Mouse (Mus musculus): ENCODE results near the gene Khdc1b.

DNA sequence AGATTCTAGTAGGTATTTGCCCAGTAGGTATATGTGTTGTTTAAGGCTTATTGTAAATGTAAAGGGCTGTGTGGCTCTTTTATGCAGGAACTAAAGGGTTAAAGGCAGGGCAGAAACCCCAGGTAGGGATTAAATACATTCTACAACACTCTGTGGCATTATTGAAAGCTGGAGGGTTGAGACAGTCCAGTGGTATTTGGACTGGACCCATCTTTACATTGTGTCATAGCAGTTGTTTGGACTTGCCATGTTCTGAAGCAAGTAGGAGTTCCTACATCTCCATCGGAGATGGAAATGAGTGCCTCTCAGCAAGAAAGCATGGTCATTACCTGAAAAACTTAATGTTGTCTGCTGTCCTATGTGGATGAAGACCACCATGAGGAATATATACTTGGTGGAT lies 42.6 kb upstream of the Khdc1b start:
- TF ChIP-seq ZNF384 (IDR thresholded peaks at IDR 0.05; ENCODE audit: low read depth, low read length) (no peak), MAFK (IDR thresholded peaks at IDR 0.05; ENCODE audit: insufficient read depth, low read depth, low read length) (no peak), ZC3H11A (IDR thresholded peaks at IDR 0.05; ENCODE audit: borderline replicate concordance, low read depth, low read length) (no peak), HCFC1 (IDR thresholded peaks at IDR 0.05; ENCODE audit: borderline replicate concordance, insufficient read depth, low read length) (no peak), CHD2 (IDR thresholded peaks at IDR 0.05; ENCODE audit: low read depth, low read length) (no peak)

Data from ES-E14 (cell line).